Mouse (Mus musculus): ENCODE results near the gene Cers6. TPM values are rescaled to one million over a fixed set of nuclear protein-coding genes. Genes with fewer than 3 reads are reported as not detected.

Cers6 gene
- polyA plus RNA-seq, 1 experiment from 2014 or later = 21.5 TPM

GRCm38 (mm10) chr2:69135661-69136576 is 274.7 kb downstream of the Cers6 start, which contains the start of gene Nostrin:
Gene Nostrin (plus strand): TSS chr2:69135800.
- no peaks in the 10 kb centered on the region for H3K27me3 ChIP-seq (replicated peaks; ENCODE audit: control insufficient read depth, insufficient read depth, low read length)
- no peaks in the 10 kb centered on the region for H3K36me3 ChIP-seq (ENCODE audit: control insufficient read depth, insufficient read depth)
- H3K4me3 ChIP-seq (ENCODE audit: low read depth, low read length) = peak within 1 kb of the TSS; percentile 44
- ATAC-seq = peak; percentile 93
- peak within 1 kb of the TSS; percentile 93 for H3K27ac ChIP-seq (ENCODE audit: low read depth, low read length)
- 0 out of 2 replicates have a peak, but pooled peaks cover 13% of the 10 kb centered on the region for H3K4me1 ChIP-seq (replicated peaks; ENCODE audit: control insufficient read depth, insufficient read depth, low read length)
- no peak for TF ChIP-seq CTCF (IDR thresholded peaks at IDR 0.05; ENCODE audit: low read depth)
- peak within 1 kb of the TSS; percentile 61 for H3K9ac ChIP-seq (ENCODE audit: low read depth, low read length)
- peak within 1 kb of the TSS; percentile 61 for H3K4me2 ChIP-seq (replicated peaks; ENCODE audit: low read depth)
- WGBS = 9% methylated on average over 15 of the region's 15 CpGs
- H3K9me3 ChIP-seq (ENCODE audit: control insufficient read depth) = no peaks in the 10 kb centered on the region

- WGBS = 81% methylated on average over 10 of the region's 10 CpGs
- Histone ChIP-seq H3K36me3 (ENCODE audit: control insufficient read depth, insufficient read depth) (no peaks in the 10 kb centered on the region), H3K4me2 (replicated peaks; ENCODE audit: low read depth) (peak overlapping the region; percentile 61), H3K4me3 (ENCODE audit: low read depth, low read length) (no peak overlapping the region), H3K4me1 (replicated peaks; ENCODE audit: control insufficient read depth, insufficient read depth, low read length) (0 out of 2 replicates have a peak, but pooled peaks cover 13% of the 10 kb centered on the region), H3K27me3 (replicated peaks; ENCODE audit: control insufficient read depth, insufficient read depth, low read length) (no peaks in the 10 kb centered on the region), H3K9ac (ENCODE audit: low read depth, low read length) (no peak overlapping the region), H3K27ac (ENCODE audit: low read depth, low read length) (no peak overlapping the region), H3K9me3 (ENCODE audit: control insufficient read depth) (no peaks in the 10 kb centered on the region)
- no peak for TF ChIP-seq CTCF (IDR thresholded peaks at IDR 0.05; ENCODE audit: low read depth)
- no peak for ATAC-seq
Measured at GRCm38 (mm10) chr2:69137406-69138084, 276.3 kb downstream of the Cers6 start.

GRCm38 (mm10) chr2:69138759-69139158 is 277.5 kb downstream of the Cers6 start:
- Histone ChIP-seq H3K9ac (ENCODE audit: low read depth, low read length) (no peak overlapping the region), H3K27ac (ENCODE audit: low read depth, low read length) (no peak overlapping the region), H3K36me3 (ENCODE audit: control insufficient read depth, insufficient read depth) (no peaks in the 10 kb centered on the region), H3K4me3 (ENCODE audit: low read depth, low read length) (no peak overlapping the region), H3K27me3 (replicated peaks; ENCODE audit: control insufficient read depth, insufficient read depth, low read length) (no peaks in the 10 kb centered on the region), H3K9me3 (ENCODE audit: control insufficient read depth) (no peaks in the 10 kb centered on the region), H3K4me1 (replicated peaks; ENCODE audit: control insufficient read depth, insufficient read depth, low read length) (0 out of 2 replicates have a peak, but pooled peaks cover 13% of the 10 kb centered on the region), H3K4me2 (replicated peaks; ENCODE audit: low read depth) (no peak overlapping the region)
- no peak for TF ChIP-seq CTCF (IDR thresholded peaks at IDR 0.05; ENCODE audit: low read depth)
- no peak for ATAC-seq
- WGBS = 64% methylated on average over 4 of the region's 4 CpGs

- Histone ChIP-seq H3K27me3 (replicated peaks; ENCODE audit: control insufficient read depth, insufficient read depth, low read length) (no peaks in the 10 kb centered on the region), H3K4me1 (replicated peaks; ENCODE audit: control insufficient read depth, insufficient read depth, low read length) (0 out of 2 replicates have a peak, but pooled peaks cover 10% of the 10 kb centered on the region), H3K27ac (ENCODE audit: low read depth, low read length) (no peak overlapping the region), H3K9me3 (ENCODE audit: control insufficient read depth) (no peaks in the 10 kb centered on the region), H3K9ac (ENCODE audit: low read depth, low read length) (no peak overlapping the region), H3K36me3 (ENCODE audit: control insufficient read depth, insufficient read depth) (no peaks in the 10 kb centered on the region; the same call in 1 of the 2 replicates), H3K4me3 (ENCODE audit: low read depth, low read length) (no peak overlapping the region), H3K4me2 (replicated peaks; ENCODE audit: low read depth) (no peak overlapping the region)
- 57% methylated on average over 2 of the region's 2 CpGs for WGBS
- no peak for ATAC-seq
- no peak for TF ChIP-seq CTCF (IDR thresholded peaks at IDR 0.05; ENCODE audit: low read depth)
Measured at GRCm38 (mm10) chr2:69140215-69140614, 279.0 kb downstream of the Cers6 start.

GRCm38 (mm10) chr2:69140816-69141215 is 279.6 kb downstream of the Cers6 start:
- Histone ChIP-seq H3K4me3 (ENCODE audit: low read depth, low read length) (no peak overlapping the region), H3K27me3 (replicated peaks; ENCODE audit: control insufficient read depth, insufficient read depth, low read length) (no peaks in the 10 kb centered on the region), H3K9me3 (ENCODE audit: control insufficient read depth) (no peaks in the 10 kb centered on the region), H3K4me2 (replicated peaks; ENCODE audit: low read depth) (no peak overlapping the region), H3K27ac (ENCODE audit: low read depth, low read length) (no peak overlapping the region), H3K36me3 (ENCODE audit: control insufficient read depth, insufficient read depth) (no peaks in the 10 kb centered on the region; the same call in 1 of the 2 replicates), H3K9ac (ENCODE audit: low read depth, low read length) (no peak overlapping the region), H3K4me1 (replicated peaks; ENCODE audit: control insufficient read depth, insufficient read depth, low read length) (0 out of 2 replicates have a peak, but pooled peaks cover 8% of the 10 kb centered on the region)
- 35% methylated on average over 4 of the region's 4 CpGs for WGBS
- TF ChIP-seq CTCF (IDR thresholded peaks at IDR 0.05; ENCODE audit: low read depth) = no peak
- ATAC-seq = peak; percentile 31; the same call in 1 of the 2 replicates

- H3K4me3 ChIP-seq (ENCODE audit: low read depth, low read length) = no peak overlapping the region
- 53% methylated on average over 3 of the region's 3 CpGs for WGBS
- TF ChIP-seq CTCF (IDR thresholded peaks at IDR 0.05; ENCODE audit: low read depth) = no peak
- 0 out of 2 replicates have a peak, but pooled peaks cover 4% of the 10 kb centered on the region for H3K4me1 ChIP-seq (replicated peaks; ENCODE audit: control insufficient read depth, insufficient read depth, low read length)
- no peaks in the 10 kb centered on the region for H3K27me3 ChIP-seq (replicated peaks; ENCODE audit: control insufficient read depth, insufficient read depth, low read length)
- H3K4me2 ChIP-seq (replicated peaks; ENCODE audit: low read depth) = no peak overlapping the region
- no peak overlapping the region for H3K27ac ChIP-seq (ENCODE audit: low read depth, low read length)
- no peaks in the 10 kb centered on the region for H3K9me3 ChIP-seq (ENCODE audit: control insufficient read depth)
- H3K9ac ChIP-seq (ENCODE audit: low read depth, low read length) = no peak overlapping the region
- peaks cover 11% of the 10 kb centered on the region; the same call in 1 of the 2 replicates for H3K36me3 ChIP-seq (ENCODE audit: control insufficient read depth, insufficient read depth)
- ATAC-seq = no peak
Measured at GRCm38 (mm10) chr2:69148691-69149090, 287.4 kb downstream of the Cers6 start.
